Mouse (Mus musculus): ENCODE data around the gene Parva. TPM values are rescaled to one million over a fixed set of nuclear protein-coding genes. Genes with fewer than 3 reads are reported as not detected.

The Parva gene
- polyA plus RNA-seq, 1 experiment = 78.3 TPM

DNA sequence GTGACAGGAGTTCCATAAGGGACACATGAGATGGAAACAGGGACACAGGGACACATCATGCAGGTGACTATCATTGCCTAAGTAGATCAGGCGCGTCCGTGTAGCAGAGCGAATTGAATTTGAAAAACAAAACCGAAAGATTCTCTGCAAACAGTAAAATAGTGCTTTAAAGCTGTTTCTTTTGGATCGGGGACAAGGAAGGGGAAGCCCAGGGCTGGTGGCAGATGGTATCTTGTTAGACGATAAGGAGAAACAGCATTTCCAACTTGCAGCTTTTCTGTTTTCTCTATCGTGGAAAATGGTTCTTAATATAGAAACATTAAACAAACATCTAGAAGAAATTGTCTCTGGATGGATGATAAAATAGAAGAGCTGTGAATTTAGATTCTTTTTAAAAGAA lies 21.7 kb upstream of the Parva start:
- no peak for TF ChIP-seq E2F4 (IDR thresholded peaks at IDR 0.05; ENCODE audit: insufficient read depth)
- no peak for TF ChIP-seq TCF12 (IDR thresholded peaks at IDR 0.05; ENCODE audit: insufficient read depth, poor library complexity, severe bottlenecking)
- no peak for TF ChIP-seq MYOG (IDR thresholded peaks at IDR 0.05; ENCODE audit: control insufficient read depth in 1 of 3, insufficient read depth in 1 of 3, insufficient read length in 2 of 3, low read depth in 2 of 3)
- TF ChIP-seq USF1 (IDR thresholded peaks at IDR 0.05; ENCODE audit: low read depth) = no peak
- TF ChIP-seq REST (IDR thresholded peaks at IDR 0.05; ENCODE audit: insufficient read depth, insufficient read length) = no peak
- Histone ChIP-seq H3K4me2 (ENCODE audit: low read depth) (no peak overlapping the region), H3K27me3 (ENCODE audit: control insufficient read depth, insufficient read depth, insufficient read length) (no peaks in the 10 kb centered on the region), H3K4me3 (no peak overlapping the region), H3ac (ENCODE audit: control insufficient read depth, insufficient read length) (no peak overlapping the region), H3K36me3 (ENCODE audit: control insufficient read depth, insufficient read depth) (no peaks in the 10 kb centered on the region), H3K79me2 (ENCODE audit: control insufficient read depth, insufficient read depth) (no peaks in the 10 kb centered on the region)

DNA sequence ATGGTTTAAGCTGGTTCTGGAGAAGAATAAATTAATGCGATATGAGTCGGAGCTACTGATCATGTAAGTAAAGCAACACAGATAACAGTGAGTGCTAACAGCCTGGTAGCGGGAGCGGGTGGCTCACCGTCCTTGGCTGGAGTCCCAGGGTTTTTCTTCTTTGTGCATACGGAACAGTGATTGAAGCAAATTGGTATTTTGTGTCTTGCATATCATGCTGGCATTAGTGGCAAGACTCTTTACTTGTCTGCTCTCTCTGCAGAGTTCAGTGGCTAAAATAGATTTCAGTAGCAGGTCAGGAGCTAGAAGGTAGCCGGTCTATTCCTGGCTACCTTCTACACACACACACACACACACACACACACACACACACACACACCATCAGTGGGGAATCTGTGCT lies 19.7 kb upstream of the Parva start:
- H3K4me2 ChIP-seq (ENCODE audit: low read depth) = no peak overlapping the region

DNA sequence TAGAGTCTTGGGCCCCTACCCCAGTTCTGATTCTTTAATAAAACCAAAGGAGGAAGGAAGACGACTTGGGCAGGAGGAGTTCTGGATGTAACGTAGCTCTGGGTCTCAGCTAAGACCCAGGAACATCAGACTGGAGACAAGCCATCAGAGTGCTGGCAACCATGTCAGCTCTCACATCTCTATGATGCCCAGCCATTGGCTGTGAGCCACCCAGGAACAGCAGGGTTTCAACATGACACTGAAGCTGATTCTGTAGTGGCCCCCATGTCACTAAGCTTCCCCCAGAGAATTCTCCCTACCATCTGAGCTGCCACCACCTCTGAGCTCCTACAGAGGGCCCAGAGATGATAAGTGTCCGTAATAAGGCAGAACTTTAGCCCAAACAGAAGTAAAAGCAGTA lies 17.3 kb upstream of the Parva start:
- H3K79me2 ChIP-seq (ENCODE audit: control insufficient read depth, insufficient read depth) = no peaks in the 10 kb centered on the region
- no peaks in the 10 kb centered on the region for H3K36me3 ChIP-seq (ENCODE audit: control insufficient read depth, insufficient read depth)
- H3ac ChIP-seq (ENCODE audit: control insufficient read depth, insufficient read length) = no peak overlapping the region
- H3K4me2 ChIP-seq (ENCODE audit: low read depth) = no peak overlapping the region
- H3K4me3 ChIP-seq = no peak overlapping the region
- no peaks in the 10 kb centered on the region for H3K27me3 ChIP-seq (ENCODE audit: control insufficient read depth, insufficient read depth, insufficient read length)
- TF ChIP-seq MAX (IDR thresholded peaks at IDR 0.05; ENCODE audit: low read depth) = no peak
- TF ChIP-seq REST (IDR thresholded peaks at IDR 0.05; ENCODE audit: insufficient read depth, insufficient read length) = no peak
- no peak for TF ChIP-seq E2F4 (IDR thresholded peaks at IDR 0.05; ENCODE audit: insufficient read depth)
- TF ChIP-seq TCF3 (IDR thresholded peaks at IDR 0.05; ENCODE audit: insufficient read length, low read depth) = no peak
- no peak for TF ChIP-seq SRF (IDR thresholded peaks at IDR 0.05; ENCODE audit: control insufficient read depth, insufficient read length, low read depth)
- no peak for TF ChIP-seq USF1 (IDR thresholded peaks at IDR 0.05; ENCODE audit: low read depth)
- TF ChIP-seq POLR2A (IDR thresholded peaks at IDR 0.05; ENCODE audit: insufficient read length, low read depth) = no peak
- TF ChIP-seq CEBPB (IDR thresholded peaks at IDR 0.05; ENCODE audit: insufficient read depth, poor library complexity, severe bottlenecking) = no peak
- no peak for TF ChIP-seq POLR2AphosphoS2 (IDR thresholded peaks at IDR 0.05; ENCODE audit: insufficient read length, low read depth)
- no peak for TF ChIP-seq MYOD1 (IDR thresholded peaks at IDR 0.05; ENCODE audit: control insufficient read depth in 1 of 3, insufficient read length in 2 of 3, low read depth in 2 of 3)
- TF ChIP-seq MYOG (IDR thresholded peaks at IDR 0.05; ENCODE audit: control insufficient read depth in 1 of 3, insufficient read depth in 1 of 3, insufficient read length in 2 of 3, low read depth in 2 of 3) = no peak
- TF ChIP-seq TCF12 (IDR thresholded peaks at IDR 0.05; ENCODE audit: insufficient read depth, poor library complexity, severe bottlenecking) = no peak

More for the DNA sequence above, 19.7 kb upstream of the Parva start:
- Histone ChIP-seq H3K36me3 (ENCODE audit: control insufficient read depth, insufficient read depth) (no peaks in the 10 kb centered on the region), H3K27me3 (ENCODE audit: control insufficient read depth, insufficient read depth, insufficient read length) (no peaks in the 10 kb centered on the region), H3K4me3 (no peak overlapping the region), H3ac (ENCODE audit: control insufficient read depth, insufficient read length) (no peak overlapping the region), H3K79me2 (ENCODE audit: control insufficient read depth, insufficient read depth) (no peaks in the 10 kb centered on the region)
- no peak for TF ChIP-seq MYOG (IDR thresholded peaks at IDR 0.05; ENCODE audit: control insufficient read depth in 1 of 3, insufficient read depth in 1 of 3, insufficient read length in 2 of 3, low read depth in 2 of 3)

DNA sequence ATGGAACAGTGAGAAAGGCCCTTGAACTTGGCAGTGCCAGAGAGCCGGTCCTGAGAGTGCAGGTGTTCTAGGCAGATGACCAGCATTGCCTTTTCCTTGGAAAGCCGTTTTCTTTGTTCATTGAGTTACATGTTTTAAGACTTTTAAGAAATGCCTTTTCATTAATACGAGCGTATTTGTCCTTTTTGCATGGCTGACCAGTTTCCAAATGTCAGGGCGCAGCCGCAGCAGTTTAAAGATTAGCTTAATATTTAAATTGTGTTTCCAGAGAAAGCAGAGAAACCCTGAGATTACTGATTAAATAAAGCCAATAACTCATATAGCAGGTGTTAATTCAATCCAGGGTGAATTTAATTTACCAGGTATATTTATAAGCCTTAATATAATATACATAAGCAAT lies 14.0 kb upstream of the Parva start:
- no peaks in the 10 kb centered on the region for H3K36me3 ChIP-seq (ENCODE audit: control insufficient read depth, insufficient read depth)
- no peak overlapping the region for H3K4me2 ChIP-seq (ENCODE audit: low read depth)
- H3K27me3 ChIP-seq (ENCODE audit: control insufficient read depth, insufficient read depth, insufficient read length) = no peaks in the 10 kb centered on the region
- TF ChIP-seq REST (IDR thresholded peaks at IDR 0.05; ENCODE audit: insufficient read depth, insufficient read length) (no peak), MAX (IDR thresholded peaks at IDR 0.05; ENCODE audit: low read depth) (no peak), TCF12 (IDR thresholded peaks at IDR 0.05; ENCODE audit: insufficient read depth, poor library complexity, severe bottlenecking) (no peak), USF1 (IDR thresholded peaks at IDR 0.05; ENCODE audit: low read depth) (no peak), MYOD1 (IDR thresholded peaks at IDR 0.05; ENCODE audit: control insufficient read depth in 1 of 3, insufficient read length in 2 of 3, low read depth in 2 of 3) (no peak), TCF3 (IDR thresholded peaks at IDR 0.05; ENCODE audit: insufficient read length, low read depth) (no peak), SRF (IDR thresholded peaks at IDR 0.05; ENCODE audit: control insufficient read depth, insufficient read length, low read depth) (no peak), MYOG (IDR thresholded peaks at IDR 0.05; ENCODE audit: control insufficient read depth in 1 of 3, insufficient read depth in 1 of 3, insufficient read length in 2 of 3, low read depth in 2 of 3) (no peak), E2F4 (IDR thresholded peaks at IDR 0.05; ENCODE audit: insufficient read depth) (no peak)
- no peaks in the 10 kb centered on the region for H3K79me2 ChIP-seq (ENCODE audit: control insufficient read depth, insufficient read depth)
- H3K4me3 ChIP-seq = no peak overlapping the region
- no peak overlapping the region for H3ac ChIP-seq (ENCODE audit: control insufficient read depth, insufficient read length)

DNA sequence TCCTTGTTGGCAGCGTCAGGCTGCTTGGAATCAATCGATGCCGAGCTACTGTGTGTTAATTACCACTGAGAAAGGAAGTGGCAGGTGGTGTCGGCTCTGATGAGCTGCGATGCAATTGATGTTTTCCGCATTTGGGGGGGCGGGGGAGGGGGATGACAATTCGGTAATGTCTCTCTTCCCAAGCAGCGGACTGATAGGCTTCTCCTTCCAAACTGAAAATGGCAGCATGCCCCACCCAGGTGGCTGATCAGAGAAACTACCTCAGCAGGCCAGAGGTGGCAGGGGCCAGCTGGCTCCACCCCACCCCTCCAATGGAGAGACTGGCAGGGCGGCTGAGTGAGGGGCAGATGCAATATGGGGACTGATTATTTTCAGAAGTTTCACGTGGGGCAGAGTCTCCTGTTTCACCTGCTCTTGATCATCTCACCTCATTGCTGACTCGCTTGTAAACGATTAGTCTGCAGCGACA lies 11.2 kb upstream of the Parva start:
- TF ChIP-seq TCF3 (IDR thresholded peaks at IDR 0.05; ENCODE audit: insufficient read length, low read depth) = no peak
- no peak for TF ChIP-seq POLR2A (IDR thresholded peaks at IDR 0.05; ENCODE audit: insufficient read length, low read depth)
- no peak for TF ChIP-seq POLR2AphosphoS2 (IDR thresholded peaks at IDR 0.05; ENCODE audit: insufficient read length, low read depth)
- TF ChIP-seq SRF (IDR thresholded peaks at IDR 0.05; ENCODE audit: control insufficient read depth, insufficient read length, low read depth) = no peak
- H3K36me3 ChIP-seq (ENCODE audit: control insufficient read depth, insufficient read depth) = no peaks in the 10 kb centered on the region
- H3K4me3 ChIP-seq = no peak overlapping the region
- no peak overlapping the region for H3ac ChIP-seq (ENCODE audit: control insufficient read depth, insufficient read length)
- H3K4me2 ChIP-seq (ENCODE audit: low read depth) = peak overlapping the region; percentile 49
- H3K27me3 ChIP-seq (ENCODE audit: control insufficient read depth, insufficient read depth, insufficient read length) = no peaks in the 10 kb centered on the region
- no peaks in the 10 kb centered on the region for H3K79me2 ChIP-seq (ENCODE audit: control insufficient read depth, insufficient read depth)
